Mouse (Mus musculus): ENCODE data around the gene Lbp.

Lbp gene

DNA sequence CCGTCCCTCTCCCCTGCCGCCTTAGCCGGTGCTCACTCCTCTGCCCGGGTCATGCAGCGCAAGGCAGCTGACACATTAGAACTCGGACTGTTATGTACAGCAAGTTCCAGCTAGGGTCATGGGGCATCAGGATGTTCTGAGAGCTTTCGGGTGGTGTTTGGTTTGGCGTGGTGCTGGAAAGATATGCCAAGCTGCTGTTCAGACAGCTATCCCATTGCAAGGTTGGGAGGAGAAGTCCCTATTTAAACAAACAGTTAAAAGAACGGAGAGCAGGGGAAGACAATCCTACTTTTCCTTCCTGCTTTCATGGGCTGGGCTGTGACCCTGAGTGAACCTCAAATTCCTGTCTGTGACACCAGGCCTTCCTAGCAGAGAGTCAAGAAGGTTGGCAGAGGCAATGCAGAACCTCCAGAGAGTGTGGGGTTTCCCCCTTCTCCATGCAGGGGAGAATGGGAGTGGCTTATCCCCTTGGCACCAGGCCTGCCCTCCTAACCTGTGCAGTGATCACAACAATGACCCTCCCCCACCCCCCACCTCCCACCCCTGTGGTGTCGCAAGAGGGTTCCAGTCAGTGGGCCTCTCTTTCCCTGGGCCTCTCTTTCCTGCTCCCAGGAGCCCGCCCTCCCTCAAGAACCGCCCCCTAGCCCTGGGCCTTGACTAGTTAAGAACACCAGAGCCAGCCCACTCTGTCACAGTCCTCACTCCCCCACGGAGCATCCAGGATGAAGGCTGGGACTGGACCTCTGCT is at the start of gene Lbp:
Gene Lbp (plus strand): TSS at position 546 of the 748 bp plus-strand sequence.
- peak; percentile 87 for DNase-seq

DNA sequence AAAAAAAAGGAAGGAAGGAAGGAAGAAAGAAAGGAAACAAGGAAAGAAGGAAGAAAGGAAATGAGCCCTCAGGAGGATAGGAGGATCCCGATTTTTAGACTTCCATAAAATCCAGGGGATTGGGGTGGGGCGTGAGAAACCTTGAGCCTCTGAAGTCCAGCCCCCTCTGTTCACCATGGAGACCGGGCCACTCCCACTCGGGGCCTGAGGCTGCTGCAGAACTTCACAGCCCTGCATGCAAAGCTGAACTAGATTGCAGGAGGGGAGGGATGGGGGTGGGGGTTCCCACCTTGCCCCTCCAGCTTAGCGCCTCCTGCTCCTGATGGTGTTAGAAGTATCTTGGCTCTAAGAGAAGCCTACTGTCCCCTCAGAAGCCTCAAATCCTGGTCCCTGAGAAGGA is 49.4 kb upstream of the Lbp start:
- no peak for DNase-seq

GRCm38 (mm10) chr2:158258005-158258418 is 48.3 kb upstream of the Lbp start, which contains the start of gene Bpi:
TSS of gene Bpi (plus strand) at chr2:158258094.
- DNase-seq = no peak

DNA sequence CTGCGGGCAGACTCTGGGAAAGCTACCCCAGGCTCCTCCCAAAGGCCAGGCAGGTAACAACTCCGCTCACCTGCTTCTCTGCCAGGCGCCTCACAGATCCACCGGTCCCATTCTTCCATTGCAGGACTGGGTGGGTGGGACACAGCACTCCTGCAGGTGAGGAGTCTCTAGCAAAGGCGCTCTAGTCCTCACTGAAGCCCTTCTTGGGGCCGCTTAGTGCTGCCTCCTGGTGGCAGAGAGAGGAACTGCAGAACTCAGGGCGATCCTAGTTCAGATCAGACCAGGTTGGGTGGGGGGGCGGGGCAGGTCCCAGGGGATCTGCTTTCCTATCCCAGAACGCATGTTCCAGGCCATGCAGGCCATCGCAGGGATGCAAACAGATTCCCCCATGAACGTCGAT is 47.5 kb upstream of the Lbp start:
- DNase-seq = peak; percentile 73

- DNase-seq = no peak
These were observed 46.8 kb upstream of the Lbp start for GRCm38 (mm10) chr2:158259498-158259897.

DNA sequence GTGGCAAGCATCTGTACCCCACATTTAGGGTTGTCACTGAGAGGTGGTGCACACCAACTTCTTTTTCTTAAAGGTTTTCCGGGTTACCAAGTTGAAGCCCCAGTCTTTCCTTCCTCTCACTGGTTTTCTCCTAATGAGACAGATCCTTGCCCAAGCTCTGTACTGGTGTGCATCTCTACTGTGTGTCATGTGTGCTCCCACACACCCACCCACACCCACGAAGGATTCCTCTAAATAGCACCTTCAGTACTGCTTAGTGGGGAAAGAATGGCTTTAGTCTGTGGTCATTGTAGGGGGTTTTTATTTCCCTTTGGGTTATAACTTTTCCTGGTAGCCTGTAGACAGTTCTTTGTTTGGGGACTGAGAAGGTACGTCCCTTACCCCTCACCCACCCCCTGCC is 41.4 kb upstream of the Lbp start:
- no peak for DNase-seq

- no peak for DNase-seq
These were observed 36.3 kb upstream of the Lbp start for GRCm38 (mm10) chr2:158270017-158270416.

DNA sequence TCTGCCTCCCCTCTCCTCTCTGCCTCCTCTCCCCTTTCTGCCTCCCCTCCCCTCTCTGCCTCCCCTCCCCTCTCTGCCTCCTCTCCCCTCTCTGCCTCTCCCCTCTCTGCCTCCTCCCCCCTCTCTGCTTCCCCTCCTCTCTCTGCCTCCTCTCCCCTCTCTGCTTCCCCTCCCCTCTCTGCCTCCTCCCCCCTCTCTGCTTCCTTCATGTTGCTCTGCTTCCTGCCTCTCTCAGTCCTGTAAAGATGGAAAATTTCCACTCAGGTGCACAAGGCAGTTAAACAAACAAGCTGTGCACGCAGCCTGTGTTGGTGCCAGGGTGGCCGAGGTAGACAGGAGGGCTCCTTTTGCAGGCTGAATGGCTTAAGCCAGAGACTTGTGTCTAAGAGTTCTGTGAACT is 32.6 kb upstream of the Lbp start:
- peak; percentile 10 for DNase-seq

- peak; percentile 21 for DNase-seq
These were observed 30.9 kb upstream of the Lbp start for GRCm38 (mm10) chr2:158275349-158275748.

- DNase-seq = no peak
These were observed 30.5 kb upstream of the Lbp start for GRCm38 (mm10) chr2:158275811-158276210.

GRCm38 (mm10) chr2:158276451-158276850 is 29.8 kb upstream of the Lbp start:
- DNase-seq = no peak

- DNase-seq = no peak
These were observed 29.4 kb upstream of the Lbp start for GRCm38 (mm10) chr2:158276878-158277277.

GRCm38 (mm10) chr2:158279656-158280055 is 26.6 kb upstream of the Lbp start:
- DNase-seq = no peak

DNA sequence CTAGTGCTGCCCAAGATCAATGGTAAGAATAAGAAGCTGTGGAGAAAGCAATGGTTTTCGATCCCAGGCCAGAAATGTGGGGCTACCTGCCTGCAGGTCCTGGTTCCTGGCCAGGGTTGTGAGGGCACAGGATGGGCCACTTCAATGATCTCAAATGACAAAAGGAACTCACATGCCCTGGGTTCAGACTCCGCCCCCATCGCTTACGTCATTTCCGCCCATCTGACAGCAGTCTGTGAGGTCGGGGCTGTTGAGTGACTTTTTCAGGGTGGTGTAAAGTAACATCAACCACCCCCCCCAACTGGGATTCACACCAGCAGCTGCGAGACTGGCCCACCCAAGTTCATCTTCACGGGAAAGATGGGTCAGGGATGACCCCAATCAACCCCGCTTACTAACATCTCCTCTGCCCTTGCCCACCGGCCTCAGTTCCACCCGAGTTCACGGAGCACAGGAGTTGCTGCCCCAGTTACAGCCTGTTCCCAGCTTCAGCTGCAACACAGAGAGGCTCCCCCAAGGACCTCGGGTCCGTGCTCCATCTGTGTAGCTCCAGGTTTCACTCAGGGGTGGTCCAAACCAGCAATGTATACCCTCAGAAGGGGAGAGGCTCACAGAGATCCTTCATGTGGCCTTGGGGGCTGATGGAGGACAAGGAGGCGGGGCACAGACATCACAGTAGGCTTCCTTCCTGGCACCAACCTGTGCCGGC is 24.6 kb upstream of the Lbp start:
- no peak for DNase-seq

DNA sequence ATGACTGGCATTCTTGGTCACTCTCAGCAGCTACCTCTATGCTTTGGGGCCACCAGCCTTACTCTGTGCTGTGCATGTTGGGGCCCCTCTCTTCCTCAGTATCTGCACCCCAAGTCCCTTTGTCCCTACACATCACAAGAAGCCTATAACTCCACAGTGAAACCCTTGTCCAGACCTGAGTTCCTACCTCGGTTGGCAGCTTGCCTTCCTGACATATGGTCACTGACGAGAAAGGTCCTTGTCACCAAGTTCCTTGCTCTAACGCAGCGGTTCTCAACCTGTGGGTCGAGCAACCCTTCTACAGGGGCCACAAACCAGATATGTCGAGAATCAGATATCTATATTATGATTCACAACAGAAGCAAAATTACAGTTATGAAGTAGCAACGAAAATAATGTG is 23.2 kb upstream of the Lbp start:
- DNase-seq = no peak

DNA sequence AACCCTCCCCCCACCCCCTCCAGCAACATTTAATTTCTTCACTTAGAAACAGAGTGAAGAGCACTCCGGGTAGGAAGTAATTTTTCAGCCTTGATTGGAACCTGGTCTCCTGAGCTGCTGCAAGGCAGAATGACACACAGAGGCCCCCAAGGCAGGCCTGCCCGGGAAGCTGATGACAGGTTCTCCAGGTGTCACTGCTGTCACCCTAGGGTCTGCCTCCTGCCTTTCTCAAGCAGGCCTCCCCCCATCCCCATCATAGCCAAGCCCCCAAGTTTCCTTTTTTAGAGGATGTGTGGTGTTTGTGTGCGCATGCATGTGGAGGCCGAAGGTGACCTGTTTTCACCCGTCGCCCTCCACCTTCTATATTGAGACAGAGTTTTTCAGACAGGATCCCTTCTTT is 22.5 kb upstream of the Lbp start:
- DNase-seq = no peak

- DNase-seq = peak; percentile 71
These were observed 21.7 kb upstream of the Lbp start for GRCm38 (mm10) chr2:158284571-158284970.

DNA sequence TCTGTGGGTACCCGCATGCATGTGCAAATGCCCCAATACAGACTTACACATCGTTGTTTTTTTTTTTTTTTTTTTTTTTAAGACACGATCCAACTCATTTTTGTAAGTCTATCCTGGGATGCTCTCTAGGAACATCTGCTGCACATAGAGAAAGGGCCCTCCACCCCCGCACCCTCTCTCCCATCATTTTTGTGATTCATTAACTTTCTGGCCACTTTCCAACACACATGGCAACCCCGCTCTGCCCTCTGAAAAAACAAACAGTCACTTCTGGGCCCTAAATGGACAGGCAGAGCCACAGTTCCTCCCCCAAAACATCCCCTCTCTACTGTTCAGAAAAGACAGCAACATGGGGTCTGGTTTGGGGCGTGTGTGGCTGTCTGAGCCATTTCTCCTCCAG is 20.6 kb upstream of the Lbp start:
- no peak for DNase-seq

GRCm38 (mm10) chr2:158295700-158296099 is 10.6 kb upstream of the Lbp start:
- peak; percentile 74 for DNase-seq

DNA sequence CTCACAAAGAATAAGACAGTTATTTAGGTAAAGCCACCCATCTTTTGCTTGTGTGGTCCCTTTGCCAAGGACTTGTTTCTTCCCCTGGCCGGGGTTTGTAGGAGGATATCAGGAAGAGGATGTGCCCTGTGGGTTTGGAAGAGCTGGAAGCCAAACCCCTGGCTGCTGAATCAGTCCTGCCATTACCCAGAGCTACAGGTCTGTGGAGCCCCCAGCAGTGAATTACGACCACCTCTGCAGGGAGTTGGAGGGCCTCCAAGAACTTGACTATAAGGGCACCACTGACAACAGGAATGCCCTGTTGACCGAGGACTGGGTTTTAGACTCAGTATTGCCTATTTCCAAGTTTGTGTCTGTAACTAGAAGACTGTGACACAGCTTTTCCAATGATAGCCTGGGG is 7.1 kb upstream of the Lbp start:
- no peak for DNase-seq

DNA sequence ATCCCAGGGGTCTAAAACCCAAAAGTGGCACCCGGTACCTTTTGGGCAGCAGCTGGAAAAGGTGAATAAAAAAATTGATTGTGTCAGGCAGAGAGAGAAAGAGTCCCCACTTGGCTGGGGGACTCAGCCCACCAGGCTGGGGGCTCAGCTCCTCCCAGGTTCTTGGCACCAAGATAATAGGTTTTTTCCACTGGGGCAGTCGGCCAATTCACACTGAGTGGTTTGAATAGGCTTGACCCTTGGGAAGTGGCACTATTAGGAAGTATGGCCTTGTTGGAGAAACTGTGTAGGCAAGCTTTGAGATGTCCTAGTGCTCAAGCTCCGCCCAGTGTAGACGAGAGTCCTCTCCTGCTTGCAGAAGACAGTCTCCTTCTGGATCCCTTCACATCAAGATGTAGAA is 6.6 kb upstream of the Lbp start:
- DNase-seq = peak; percentile 25

DNA sequence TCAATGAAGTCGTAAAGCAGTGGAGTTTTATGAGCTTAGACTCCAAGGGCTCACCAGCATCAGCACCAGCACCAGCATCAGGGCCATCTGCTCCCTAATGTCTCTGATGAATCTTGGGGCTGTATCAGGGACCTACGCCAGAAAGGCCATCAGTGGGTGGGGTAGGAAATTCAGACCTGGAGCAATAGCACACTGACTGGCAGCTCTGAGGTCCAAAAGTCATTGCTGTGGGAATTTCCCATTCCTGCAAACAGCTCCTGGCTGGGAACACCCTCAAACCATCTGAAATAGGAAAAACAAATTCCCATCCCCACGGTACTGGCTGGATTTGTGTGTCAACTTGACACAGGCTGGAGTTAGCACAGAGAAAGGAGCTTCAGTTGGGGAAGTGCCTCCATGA is 3.5 kb upstream of the Lbp start:
- no peak for DNase-seq

GRCm38 (mm10) chr2:158306696-158307049 is 380 bp downstream of the Lbp start:
- no peak for DNase-seq

DNA sequence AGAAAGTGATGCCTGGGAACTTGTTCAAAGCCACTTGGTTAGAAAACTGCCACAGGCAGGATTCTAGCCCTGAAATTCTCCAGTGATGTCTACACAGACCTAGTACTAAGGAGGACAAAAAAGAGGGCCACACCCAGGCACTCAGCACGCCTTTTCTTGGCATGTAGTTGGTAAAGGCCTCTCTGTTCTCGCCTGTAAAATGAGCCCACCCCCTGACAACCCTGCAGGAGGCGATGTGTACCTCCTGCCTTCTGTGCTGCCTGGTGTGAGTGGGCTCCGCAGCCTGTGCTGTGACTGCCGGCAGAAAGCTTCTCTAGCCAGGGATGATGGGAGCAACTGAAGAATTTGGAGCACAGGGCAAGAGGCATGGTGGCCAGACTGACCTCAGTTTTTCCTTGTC is 2.0 kb downstream of the Lbp start:
- DNase-seq = peak; percentile 42

GRCm38 (mm10) chr2:158313089-158313488 is 6.8 kb downstream of the Lbp start:
- DNase-seq = no peak
